Mouse (Mus musculus): ENCODE data around the gene Slc35b2.

Slc35b2 gene

GRCm38 (mm10) chr17:45599446-45600242 lies 36.0 kb downstream of the Slc35b2 start, which contains the start of gene Slc29a1:
Slc29a1 (minus strand) TSS chr17:45599606.
- no peak for DNase-seq (ENCODE audit: low spot score)

DNA sequence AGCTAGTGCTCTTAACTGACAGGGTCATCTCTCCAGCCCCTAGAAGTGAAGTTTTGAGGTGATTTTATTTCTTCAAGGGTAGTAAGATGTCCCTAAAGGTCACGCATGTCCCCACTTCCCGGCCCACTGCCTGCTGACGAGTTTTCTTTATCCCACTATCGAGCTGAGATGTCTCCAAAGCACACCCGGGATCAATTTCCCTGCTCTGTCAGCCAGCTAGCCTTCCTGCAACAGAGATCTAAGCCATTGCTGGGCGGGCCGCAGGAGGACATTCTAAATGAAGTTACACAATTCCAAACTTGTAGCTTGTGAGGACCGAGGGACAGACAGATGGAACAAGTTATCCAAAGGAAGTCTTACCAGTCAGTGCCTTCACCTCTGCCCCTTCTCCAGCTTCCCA lies 36.6 kb downstream of the Slc35b2 start:
- no peak for DNase-seq (ENCODE audit: low spot score)

- no peak for DNase-seq (ENCODE audit: low spot score)
Measured at GRCm38 (mm10) chr17:45601325-45601724, 37.7 kb downstream of the Slc35b2 start.

- DNase-seq (ENCODE audit: low spot score) = no peak
Measured at GRCm38 (mm10) chr17:45601877-45602304, 38.2 kb downstream of the Slc35b2 start, which contains the start of gene Mymx. Mymx (minus strand) TSS chr17:45602102.

DNA sequence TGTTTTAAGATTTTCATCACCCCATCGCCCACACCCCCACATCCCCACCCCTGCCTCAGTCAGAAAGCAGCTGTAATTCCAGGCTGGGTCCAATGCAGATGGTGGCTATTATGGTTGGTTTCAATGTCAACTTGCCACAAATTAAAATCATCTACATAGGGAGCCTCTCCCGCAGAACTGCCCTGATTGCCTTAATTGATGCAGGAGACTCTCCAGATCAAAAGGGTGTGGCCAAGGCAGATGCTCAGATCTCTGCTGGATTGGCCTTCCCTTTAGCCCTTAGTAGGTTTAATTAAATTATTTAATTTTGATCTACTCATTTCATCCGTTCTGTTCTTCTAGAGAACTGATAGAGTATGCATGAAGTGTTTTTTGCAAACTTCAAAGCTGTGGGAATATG lies 39.3 kb downstream of the Slc35b2 start:
- DNase-seq (ENCODE audit: low spot score) = no peak

GRCm38 (mm10) chr17:45606992-45607879 lies 43.6 kb downstream of the Slc35b2 start:
- no peak for DNase-seq (ENCODE audit: low spot score)

DNA sequence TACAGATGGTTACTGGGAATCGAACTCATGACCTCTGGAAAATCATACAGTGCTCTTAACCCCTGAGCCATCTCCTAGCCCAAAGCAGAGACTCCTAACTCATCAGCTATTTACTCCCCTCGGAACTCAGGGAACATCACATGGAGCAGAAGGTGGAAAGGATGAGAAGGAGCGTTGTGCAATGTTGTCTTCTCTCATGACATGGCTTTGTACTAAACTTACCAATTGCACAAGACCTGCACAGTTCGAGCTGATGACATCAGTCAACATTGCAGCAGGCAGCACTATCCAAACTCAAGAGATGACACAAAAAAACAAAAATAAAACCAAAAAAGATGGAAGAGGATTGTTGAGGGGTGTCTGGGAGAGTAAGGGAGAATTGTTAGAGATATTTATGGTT lies 44.7 kb downstream of the Slc35b2 start:
- DNase-seq (ENCODE audit: low spot score) = no peak

GRCm38 (mm10) chr17:45610144-45610866 lies 46.6 kb downstream of the Slc35b2 start:
- DNase-seq (ENCODE audit: low spot score) = no peak

DNA sequence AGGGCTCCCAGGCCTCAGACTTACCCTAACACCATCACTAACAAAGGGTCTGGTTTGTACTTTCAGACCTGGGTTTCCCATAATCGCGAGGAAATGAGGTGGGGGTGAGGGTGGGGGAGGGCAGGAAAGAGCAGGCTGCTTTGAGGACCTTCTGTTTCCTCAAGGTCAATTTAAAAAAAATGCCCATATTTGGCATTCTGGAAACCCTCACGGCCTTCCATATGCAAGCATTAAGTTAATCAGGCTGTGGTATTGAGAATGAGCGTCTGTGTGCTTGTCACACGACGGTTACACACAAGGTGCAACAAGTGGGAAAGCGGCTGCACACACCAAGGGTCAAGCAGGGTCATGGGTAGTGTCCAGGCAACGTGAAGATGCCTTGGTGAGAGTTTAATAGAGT lies 48.3 kb downstream of the Slc35b2 start:
- DNase-seq (ENCODE audit: low spot score) = no peak

- no peak for DNase-seq (ENCODE audit: low spot score)
Measured at GRCm38 (mm10) chr17:45612921-45613320, 49.2 kb downstream of the Slc35b2 start.

GRCm38 (mm10) chr17:45616046-45616650 lies 52.5 kb downstream of the Slc35b2 start:
- DNase-seq (ENCODE audit: low spot score) = no peak

DNA sequence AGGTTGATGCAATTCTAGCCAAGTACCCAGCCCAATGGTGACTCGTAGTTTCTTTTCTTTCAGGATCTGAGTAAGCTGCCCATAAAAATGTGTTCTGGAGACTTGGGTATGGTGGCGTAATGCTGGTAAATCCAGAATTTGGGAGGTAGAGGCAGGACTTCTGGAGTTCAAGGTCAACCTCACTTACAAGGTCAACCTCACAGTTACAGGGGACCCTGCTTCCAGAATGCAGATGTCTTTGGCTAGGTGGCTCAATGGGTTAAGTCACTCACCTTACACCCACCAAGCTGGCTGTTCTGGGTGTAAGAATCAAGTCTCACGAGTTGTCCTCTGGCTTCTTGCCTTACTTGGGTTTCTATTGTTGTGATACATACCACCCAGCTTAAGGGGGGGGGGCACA lies 53.0 kb downstream of the Slc35b2 start:
- no peak for DNase-seq (ENCODE audit: low spot score)
